Mouse (Mus musculus) bone marrow macrophage, adult 2 months (primary cell): ENCODE results near the gene Myo10.

ENCODE experiments used
- CTCF ChIP-seq: IDR thresholded peaks from 2 replicates; pipeline ENCODE4 v1.5.1; 2012; ENCODE audit warnings: low read depth, mild to moderate bottlenecking, low read length, moderate library complexity
- POLR2A ChIP-seq: IDR thresholded peaks from 2 replicates; pipeline ENCODE4 v1.6.1; 2012; ENCODE audit warnings: mild to moderate bottlenecking, low read depth, low read length, borderline replicate concordance

DNA sequence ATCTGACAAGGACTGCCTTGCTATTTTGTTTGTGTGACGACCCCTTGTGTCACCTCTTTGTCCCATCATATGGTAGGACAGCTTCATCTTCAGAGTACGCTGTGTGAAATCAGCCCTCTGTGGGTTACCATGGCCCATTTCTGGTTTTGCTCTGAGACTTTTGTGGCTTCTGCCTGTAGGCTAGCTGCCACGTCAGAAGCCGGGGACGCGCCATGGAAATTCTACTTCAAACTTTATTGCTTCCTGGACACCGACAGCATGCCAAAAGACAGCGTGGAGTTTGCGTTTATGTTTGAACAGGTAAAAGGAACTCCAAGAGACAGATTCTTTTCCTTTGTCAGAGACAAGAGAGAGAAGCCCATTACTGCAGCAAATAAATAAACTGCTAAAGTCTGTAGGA lies 184.6 kb downstream of the Myo10 start:
- no peak for TF ChIP-seq CTCF
- no peak for TF ChIP-seq POLR2A
